ENCODE assay signal across 16 mouse cellular contexts in the genomic region with DNA sequence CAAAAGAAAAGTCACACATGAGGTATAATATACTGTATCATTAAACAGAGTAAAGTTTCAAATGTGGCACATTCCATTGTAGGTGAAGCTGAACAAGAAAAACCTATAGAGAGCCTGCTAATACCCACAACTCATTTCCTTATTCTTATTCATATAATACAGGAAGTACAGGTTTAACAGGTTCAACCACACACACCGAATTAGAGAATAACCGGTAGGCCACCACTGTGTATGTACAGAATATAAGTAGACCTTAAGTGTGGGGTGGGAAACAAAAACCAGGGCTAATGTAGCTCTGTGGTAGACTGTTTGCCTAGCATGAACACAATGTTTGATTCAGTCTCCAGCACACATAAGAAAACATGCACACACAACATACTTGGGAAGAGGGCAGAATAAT. TPM values are rescaled to one million over a fixed set of nuclear protein-coding genes. Genes with fewer than 3 reads are reported as not detected.
DNase-seq lines count a peak whose midpoint lies in the region; ATAC-seq and TF ChIP-seq lines count a peak whose summit lies in the region.
"Had no signal": no experiment of that assay in that cellular context is flagged by ENCODE, and none has a peak within 500 bp of the region (broad histone marks: within the 10 kb centered on the region; RNA-seq: fewer than 3 reads in every experiment).

No protein-coding gene starts in this region.

- H3K9me3 ChIP-seq in lung, embryonic 16.5 days (ENCODE audit: control insufficient read depth, low read length): no peaks in the 10 kb centered on the region
- H3K9me3 ChIP-seq in embryonic facial prominence, embryonic 14.5 days (ENCODE audit: control insufficient read depth, low read length): no peaks in the 10 kb centered on the region
- H3K9me3 ChIP-seq in intestine, postnatal 0 days (ENCODE audit: control insufficient read depth): no peaks in the 10 kb centered on the region
- H3K9me3 ChIP-seq in stomach, embryonic 16.5 days (replicated peaks; ENCODE audit: control insufficient read depth, low read length): no peaks in the 10 kb centered on the region
- H3K9me3 ChIP-seq: embryonic facial prominence, embryonic 15.5 days; heart, embryonic 12.5 days; hindbrain, embryonic 15.5 days; liver, embryonic 12.5 days had no signal

- WGBS in lung, embryonic 16.5 days: 61% methylated on average over 2 of the region's 2 CpGs
- 80% methylated on average over 2 of the region's 2 CpGs for whole genome bisulfite sequencing in embryonic facial prominence, embryonic 14.5 days
- 36% methylated on average over 2 of the region's 2 CpGs for WGBS in intestine, postnatal 0 days
- 59% methylated on average over 2 of the region's 2 CpGs for WGBS in stomach, embryonic 16.5 days

- no peak overlapping the region for H3K27ac ChIP-seq in lung, embryonic 16.5 days (ENCODE audit: low read length)
- H3K27ac ChIP-seq in embryonic facial prominence, embryonic 14.5 days (replicated peaks; ENCODE audit: low read depth, low read length): no peak overlapping the region
- no peak overlapping the region for H3K27ac ChIP-seq in intestine, postnatal 0 days (ENCODE audit: low read depth, low read length)
- H3K27ac ChIP-seq in stomach, embryonic 16.5 days (ENCODE audit: low read length): peak overlapping the region; percentile 50; the same call in 1 of the 2 replicates
- H3K27ac ChIP-seq: embryonic facial prominence, embryonic 15.5 days; hindbrain, embryonic 15.5 days; liver, embryonic 12.5 days had no signal

- no peak overlapping the region for H3K4me2 ChIP-seq in lung, embryonic 16.5 days (ENCODE audit: low read depth, low read length)
- H3K4me2 ChIP-seq in embryonic facial prominence, embryonic 14.5 days (ENCODE audit: low read depth, low read length): no peak overlapping the region
- H3K4me2 ChIP-seq in intestine, postnatal 0 days (replicated peaks; ENCODE audit: low read depth): no peak overlapping the region
- no peak overlapping the region; the same call in 1 of the 2 replicates for H3K4me2 ChIP-seq in stomach, embryonic 16.5 days (ENCODE audit: low read depth, low read length)
- H3K4me2 ChIP-seq: embryonic facial prominence, embryonic 15.5 days; heart, embryonic 12.5 days; hindbrain, embryonic 15.5 days; liver, embryonic 12.5 days had no signal

- ATAC-seq in lung, embryonic 16.5 days (ENCODE audit: low read depth): peak; percentile 89
- ATAC-seq in embryonic facial prominence, embryonic 14.5 days (ENCODE audit: low read depth): peak; percentile 92
- ATAC-seq in intestine, postnatal 0 days: 0 out of 2 replicates have a peak, but pooled peaks have one; percentile 36
- peak; percentile 88 for ATAC-seq in stomach, embryonic 16.5 days (ENCODE audit: insufficient read depth, low FRiP score)
- ATAC-seq in erythroblast, adult 5-6 weeks (replicated peaks; ENCODE audit: low FRiP score, poor library complexity, severe bottlenecking): no peak
- ATAC-seq: liver, embryonic 12.5 days had no signal

- TF ChIP-seq CTCF in intestine, postnatal 0 days (IDR thresholded peaks at IDR 0.05; ENCODE audit: low read depth): no peak

- no peak overlapping the region for H3K9ac ChIP-seq in lung, embryonic 16.5 days (ENCODE audit: low read length)
- H3K9ac ChIP-seq in embryonic facial prominence, embryonic 14.5 days (ENCODE audit: low read depth, low read length): no peak overlapping the region
- H3K9ac ChIP-seq in intestine, postnatal 0 days (ENCODE audit: low read depth, low read length): no peak overlapping the region
- H3K9ac ChIP-seq in stomach, embryonic 16.5 days (ENCODE audit: low read length): no peak overlapping the region
- H3K9ac ChIP-seq: embryonic facial prominence, embryonic 15.5 days; heart, embryonic 12.5 days; hindbrain, embryonic 15.5 days; liver, embryonic 12.5 days had no signal

- H3K4me3 ChIP-seq in lung, embryonic 16.5 days (ENCODE audit: low read length): no peak overlapping the region
- H3K4me3 ChIP-seq in embryonic facial prominence, embryonic 14.5 days (ENCODE audit: low read depth, low read length): no peak overlapping the region
- H3K4me3 ChIP-seq in intestine, postnatal 0 days (ENCODE audit: low read depth, low read length): no peak overlapping the region
- no peak overlapping the region for H3K4me3 ChIP-seq in stomach, embryonic 16.5 days (replicated peaks; ENCODE audit: low read length)
- H3K4me3 ChIP-seq: embryonic facial prominence, embryonic 15.5 days; heart, embryonic 12.5 days; hindbrain, embryonic 15.5 days; liver, embryonic 12.5 days had no signal

- DNase-seq in lung, adult 18-20 months: no peak
- peak; percentile 72 for DNase-seq in embryonic facial prominence, embryonic 14.5 days (ENCODE audit: low spot score)
- no peak for DNase-seq in layer of hippocampus, postnatal 10 days (ENCODE audit: low spot score in 2 of 2)
- DNase-seq: adrenal gland, postnatal 14 days; cerebellum, adult 11-12 months; gastrocnemius, postnatal 25 days; kidney, adult 2 months; thymus, postnatal 25 days had no signal

- H3K4me1 ChIP-seq in lung, embryonic 16.5 days (replicated peaks; ENCODE audit: control insufficient read depth, insufficient read depth, low read length): no peaks in the 10 kb centered on the region
- no peaks in the 10 kb centered on the region for H3K4me1 ChIP-seq in embryonic facial prominence, embryonic 14.5 days (ENCODE audit: control insufficient read depth, insufficient read depth, low read length)
- no peaks in the 10 kb centered on the region for H3K4me1 ChIP-seq in intestine, postnatal 0 days (replicated peaks; ENCODE audit: control insufficient read depth, insufficient read depth, low read length)
- H3K4me1 ChIP-seq in stomach, embryonic 16.5 days (ENCODE audit: control insufficient read depth, insufficient read depth, low read length): no peaks in the 10 kb centered on the region; the same call in 1 of the 2 replicates
- H3K4me1 ChIP-seq: hindbrain, embryonic 15.5 days had no signal

- no peaks in the 10 kb centered on the region for H3K27me3 ChIP-seq in lung, embryonic 16.5 days (ENCODE audit: control insufficient read depth, insufficient read depth, low read depth, low read length)
- H3K27me3 ChIP-seq in embryonic facial prominence, embryonic 14.5 days (replicated peaks; ENCODE audit: control insufficient read depth, insufficient read depth, low read length): no peaks in the 10 kb centered on the region
- H3K27me3 ChIP-seq in intestine, postnatal 0 days (replicated peaks; ENCODE audit: control insufficient read depth, insufficient read depth, low read length): no peaks in the 10 kb centered on the region
- no peaks in the 10 kb centered on the region for H3K27me3 ChIP-seq in stomach, embryonic 16.5 days (ENCODE audit: control insufficient read depth, insufficient read depth, low read length)
- H3K27me3 ChIP-seq: embryonic facial prominence, embryonic 15.5 days; heart, embryonic 12.5 days; hindbrain, embryonic 15.5 days; liver, embryonic 12.5 days had no signal

- H3K36me3 ChIP-seq in lung, embryonic 16.5 days (ENCODE audit: control insufficient read depth, insufficient read depth, low read length): no peaks in the 10 kb centered on the region
- H3K36me3 ChIP-seq in embryonic facial prominence, embryonic 14.5 days (ENCODE audit: control insufficient read depth, insufficient read depth, low read length): no peaks in the 10 kb centered on the region
- no peaks in the 10 kb centered on the region for H3K36me3 ChIP-seq in intestine, postnatal 0 days (ENCODE audit: control insufficient read depth, insufficient read depth)
- no peaks in the 10 kb centered on the region for H3K36me3 ChIP-seq in stomach, embryonic 16.5 days (ENCODE audit: control insufficient read depth, insufficient read depth, low read length)
- H3K36me3 ChIP-seq: embryonic facial prominence, embryonic 15.5 days; heart, embryonic 12.5 days; hindbrain, embryonic 15.5 days; liver, embryonic 12.5 days had no signal

RNA-seq across cellular contexts. Expression of a gene that starts 18.6 kb away (rescaled TPM):
- 36.2 and 40.4 TPM in 2 replicates for polyA plus RNA-seq in lung, embryonic 16.5 days (2015; fragmentation: Nextera tagmentation; extraction: Ambion mirVana)
- 39.5 and 42.8 TPM in 2 replicates for polyA plus RNA-seq in embryonic facial prominence, embryonic 14.5 days (2014; fragmentation: Nextera tagmentation; extraction: Ambion mirVana)
- 42.1 and 48.3 TPM in 2 replicates for polyA plus RNA-seq in intestine, postnatal 0 days (2015; fragmentation: Nextera tagmentation; extraction: Ambion mirVana)
- polyA plus RNA-seq in stomach, embryonic 16.5 days (2015; fragmentation: Nextera tagmentation; extraction: Ambion mirVana): 30.7 and 33.8 TPM in 2 replicates
- total RNA-seq in layer of hippocampus, postnatal 10 days (2021): 10 to 100 TPM; 25.1 to 29.8 TPM
- 246 and 281 TPM in 2 replicates for total RNA-seq in erythroblast, adult 5-6 weeks (2015; ENCODE audit: low replicate concordance)
- total RNA-seq in erythroblast, adult 5-6 weeks (2017; ENCODE audit: low replicate concordance): 419 and 495 TPM in 2 replicates
